Mouse (Mus musculus) kidney, adult 2 months (tissue): ENCODE measurements around the gene Rab22a. TPM values are rescaled to one million over a fixed set of nuclear protein-coding genes. Genes with fewer than 3 reads are reported as not detected.

Source experiments
- DNase-seq: peaks from one replicate; pipeline ENCODE4 v3.0.0; 2021
- H3K27ac ChIP-seq: fragments of 200-500 bp; 2 replicates; pipeline ENCODE4 v1.5.1; 2012; ENCODE audit warnings: low read depth, low read length, control low read depth, inconsistent platforms; ENCODE audit not compliant: insufficient read depth
- H3K27me3 ChIP-seq: fragments of 200-500 bp; replicated peaks from 2 replicates; pipeline ENCODE4 v1.6.1; 2012; ENCODE audit warnings: mild to moderate bottlenecking, moderate library complexity, low read length, inconsistent platforms; ENCODE audit not compliant: control insufficient read depth, insufficient read depth
- H3K36me3 ChIP-seq: fragments of 200-500 bp; 2 replicates; pipeline ENCODE4 v1.6.1; 2012; ENCODE audit warnings: mild to moderate bottlenecking, moderate library complexity, low read length, inconsistent platforms; ENCODE audit not compliant: control insufficient read depth, insufficient read depth
- H3K4me1 ChIP-seq: fragments of 200-500 bp; 2 replicates; pipeline ENCODE4 v1.6.1; 2011; ENCODE audit warnings: low read length; ENCODE audit not compliant: control insufficient read depth, insufficient read depth
- H3K4me3 ChIP-seq: fragments of 200-500 bp; 2 replicates; pipeline ENCODE4 v1.5.1; 2011; ENCODE audit warnings: mild to moderate bottlenecking, low read depth, low read length, control low read depth; ENCODE audit not compliant: insufficient read depth
- CTCF ChIP-seq: fragments of 200-500 bp; conservative IDR thresholded peaks from 2 replicates; pipeline ENCODE4 v1.5.1; 2011; ENCODE audit warnings: low read depth, mild to moderate bottlenecking, control low read depth, low read length, moderate library complexity, mixed read lengths; ENCODE audit not compliant: insufficient read depth, insufficient read length
- POLR2A ChIP-seq: fragments of 200-500 bp; IDR thresholded peaks from one replicate; pipeline ENCODE4 v1.6.1; 2011; ENCODE audit warnings: low read depth, low read length, control low read depth
- WGBS: fragments of 180-500 bp; shearing (Covaris S2); methylation state at CpG from one replicate; pipeline ENCODE4 v1.1.7; 2018; 5-methylcytosine and 5-hydroxymethylcytosine counted together
- polyA plus RNA-seq: library from polyadenylated mRNA; depleted of rRNA; stranded (reverse); fragments of >200 nt; gene quantifications from 2 replicates; pipeline ENCODE4 v1.2.3, GENCODE M21; 2012; rRNA removed

Rab22a gene
- polyA plus RNA-seq, 1 experiment = 24.4 TPM

DNA sequence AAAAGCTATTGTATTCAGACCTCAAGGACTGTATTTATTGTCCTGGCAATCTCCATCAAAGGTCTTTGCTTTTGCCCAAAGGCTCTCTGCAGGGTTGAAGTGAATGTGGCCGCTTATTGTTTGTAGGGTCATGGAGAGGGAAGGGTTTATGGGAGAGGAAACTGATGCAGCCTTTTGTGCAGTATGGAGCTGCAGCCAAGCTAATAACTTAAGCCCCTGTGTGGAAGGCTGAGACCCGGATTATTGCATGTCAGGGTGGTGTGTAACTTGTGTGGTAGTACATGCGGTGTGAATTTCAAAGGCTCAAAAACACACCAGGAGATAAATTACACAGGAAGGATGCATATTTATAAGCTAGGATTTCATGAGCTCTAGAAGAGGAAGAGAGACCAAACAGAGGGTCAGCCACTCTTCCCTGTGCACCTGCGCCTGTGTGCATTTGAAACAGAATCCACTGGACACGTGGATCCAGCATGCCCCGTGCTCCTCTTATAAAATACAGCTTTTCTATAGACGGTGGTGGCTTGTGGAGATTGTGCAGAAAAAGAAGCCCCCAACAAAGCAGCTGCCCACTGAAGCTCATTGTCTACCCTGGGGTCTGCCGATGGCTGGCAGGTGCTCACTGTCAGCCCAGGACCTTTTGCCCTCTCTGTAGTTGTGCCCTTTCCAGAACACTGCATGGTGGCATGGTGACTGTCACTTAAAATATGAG lies 96.0 kb downstream of the Rab22a start:
- H3K27ac ChIP-seq = no peak overlapping the region
- no peaks in the 10 kb centered on the region for H3K27me3 ChIP-seq
- no peak for TF ChIP-seq CTCF
- no peak for TF ChIP-seq POLR2A
- WGBS = 52% methylated on average over 8 of the region's 8 CpGs
- H3K36me3 ChIP-seq = no peaks in the 10 kb centered on the region
- no peak overlapping the region for H3K4me3 ChIP-seq
- 0 out of 2 replicates have a peak, but pooled peaks cover 5% of the 10 kb centered on the region for H3K4me1 ChIP-seq
- DNase-seq = no peak

Other genes with a start within 250 kb of the Rab22a start
- not detected in 2 replicates for gene 1700021F07Rik, start 137.2 kb upstream of the Rab22a start, polyA plus RNA-seq
- gene Ankrd60, start 81.4 kb upstream of the Rab22a start, polyA plus RNA-seq = 0.09 and 0.22 TPM in 2 replicates
- not detected in 2 replicates for gene 1700010B08Rik, start 59.7 kb downstream of the Rab22a start, polyA plus RNA-seq
- gene Vapb, start 77.8 kb downstream of the Rab22a start, polyA plus RNA-seq = 18.9 and 21.3 TPM in 2 replicates